Mouse (Mus musculus): ENCODE data around the gene Agrn.
A peak's percentile ranks its signal among the peaks of the same experiment; 100 is the strongest.
"Not testable (repeated sequence)": the region's sequence is repeated elsewhere in the genome, so short reads cannot be mapped to it uniquely, and the experiment has no call there.

Agrn gene

GRCm38 (mm10) chr4:156150887-156151286, 46.4 kb downstream of the Agrn start:
- DNase-seq (ENCODE audit: low spot score) = not testable (repeated sequence)

GRCm38 (mm10) chr4:156136285-156137100, 60.8 kb downstream of the Agrn start:
- DNase-seq (ENCODE audit: low spot score) = peak; percentile 20

DNA sequence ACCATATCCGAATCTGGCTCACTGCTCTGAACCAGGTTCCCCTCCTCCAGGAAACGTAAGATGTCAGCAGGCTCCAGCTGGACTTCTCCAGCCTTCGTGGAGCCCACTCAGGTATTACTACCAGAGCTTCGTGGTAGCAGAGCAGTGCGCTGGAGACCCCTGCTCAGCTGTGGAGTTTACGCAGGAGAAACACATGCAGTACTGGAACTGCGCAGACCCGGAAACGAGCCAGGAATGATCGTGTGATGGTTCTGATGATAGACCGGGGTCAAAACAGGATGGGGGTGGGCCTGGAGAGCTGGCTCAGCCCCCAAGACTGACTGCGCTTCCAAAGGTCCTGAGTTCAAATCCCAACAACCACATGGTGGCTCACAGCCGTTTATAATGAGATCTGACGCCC, 61.5 kb downstream of the Agrn start:
- no peak for DNase-seq (ENCODE audit: low spot score)

DNA sequence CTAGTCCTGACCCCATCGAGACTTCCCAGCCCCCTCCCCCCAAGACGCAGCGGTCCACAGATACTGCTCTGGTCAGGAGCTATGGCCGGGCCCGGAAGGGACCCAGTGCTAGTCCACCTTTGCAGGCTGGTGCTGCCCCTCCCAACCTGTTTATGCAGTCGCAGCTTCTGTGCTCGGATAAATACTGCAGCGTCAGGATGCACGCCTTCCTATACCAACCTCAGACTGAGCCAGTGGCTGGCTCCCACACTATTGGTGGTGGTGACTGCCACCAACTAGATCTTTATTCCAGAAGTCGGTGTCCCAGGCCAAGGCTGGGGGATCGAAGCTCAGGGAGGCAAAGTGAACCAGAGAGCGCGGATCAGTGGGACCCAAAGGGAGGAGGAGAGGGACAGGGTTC, 62.2 kb downstream of the Agrn start:
- no peak for DNase-seq (ENCODE audit: low spot score)

GRCm38 (mm10) chr4:156133943-156134605, 63.2 kb downstream of the Agrn start:
- peak; percentile 48 for DNase-seq (ENCODE audit: low spot score)

DNA sequence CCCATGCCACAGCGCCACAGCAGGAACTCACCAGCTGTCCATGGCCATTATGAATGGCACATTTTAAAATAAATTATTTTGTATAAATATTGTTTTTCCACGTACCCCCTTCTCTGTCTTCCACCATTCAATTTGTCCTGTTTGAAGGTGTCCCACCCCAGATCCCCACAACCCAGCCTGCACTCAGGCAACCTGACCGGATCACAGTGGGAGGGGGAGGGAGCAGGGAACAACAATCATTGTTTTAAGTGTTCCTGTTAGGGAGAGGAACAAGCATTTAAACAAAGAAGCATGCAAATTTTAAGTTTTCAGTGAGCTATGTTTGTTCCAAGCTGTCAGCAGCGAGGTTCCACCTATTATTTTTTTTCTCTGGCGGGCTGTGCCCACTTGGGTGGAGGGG, 64.0 kb downstream of the Agrn start:
- no peak for DNase-seq (ENCODE audit: low spot score)

- no peak for DNase-seq (ENCODE audit: low spot score)
Observed at GRCm38 (mm10) chr4:156130940-156131339, 66.3 kb downstream of the Agrn start.

- peak; percentile 60 for DNase-seq (ENCODE audit: low spot score)
Observed at GRCm38 (mm10) chr4:156130436-156130835, 66.9 kb downstream of the Agrn start, which contains the start of gene Rnf223. Gene Rnf223, plus strand, starts transcription at chr4:156130513.

GRCm38 (mm10) chr4:156128746-156129145, 68.5 kb downstream of the Agrn start:
- DNase-seq (ENCODE audit: low spot score) = no peak

GRCm38 (mm10) chr4:156126841-156127240, 70.4 kb downstream of the Agrn start:
- no peak for DNase-seq (ENCODE audit: low spot score)

- no peak for DNase-seq (ENCODE audit: low spot score)
Observed at GRCm38 (mm10) chr4:156125393-156125792, 71.9 kb downstream of the Agrn start.

GRCm38 (mm10) chr4:156124077-156124476, 73.2 kb downstream of the Agrn start:
- no peak for DNase-seq (ENCODE audit: low spot score)

Data from urinary bladder, postnatal 14 days (tissue).